Mouse (Mus musculus): ENCODE measurements around the gene Kazn.

- TF ChIP-seq CTCF (IDR thresholded peaks at IDR 0.05; ENCODE audit: control insufficient read depth, insufficient read depth, low read length) (no peak), POLR2A (IDR thresholded peaks at IDR 0.05; ENCODE audit: borderline replicate concordance, control insufficient read depth, low read depth, low read length) (no peak)
These were observed 184.6 kb downstream of the Kazn start for GRCm38 (mm10) chr4:142054580-142054979.
